Mouse (Mus musculus) liver, embryonic 14.5 days (tissue): Measurements from ENCODE around the gene Ankrd33b. TPM values are rescaled to one million over a fixed set of nuclear protein-coding genes. Genes with fewer than 3 reads are reported as not detected.

Source experiments
- ATAC-seq: fragments of 200-750 bp; cut with Nextera tagmentation; 2 replicates; pipeline ENCODE4 v1.8.0; 2017; ENCODE audit warnings: moderate number of reproducible peaks, mild to moderate bottlenecking, moderate library complexity; ENCODE audit not compliant: insufficient read depth
- DNase-seq, 3 experiments: peaks; one replicate each; pipeline ENCODE4 v3.0.0-alpha.2; 2012 to 2013; ENCODE audit warnings: low read depth in 3 of 3, low spot score in 3 of 3
- H3K27ac ChIP-seq: fragments of 300-500 bp; sonication (generic); 2 replicates; pipeline ENCODE4 v1.5.1; 2014; ENCODE audit warnings: moderate library complexity, mild to moderate bottlenecking, control low read depth, inconsistent platforms
- H3K27me3 ChIP-seq: fragments of 300-500 bp; sonication (generic); 2 replicates; pipeline ENCODE4 v1.6.1; 2014; ENCODE audit warnings: mild to moderate bottlenecking, low read length, moderate library complexity; ENCODE audit not compliant: control insufficient read depth, insufficient read depth
- H3K36me3 ChIP-seq: fragments of 300-500 bp; sonication (generic); replicated peaks from 2 replicates; pipeline ENCODE4 v1.6.1; 2014; ENCODE audit warnings: low read depth; ENCODE audit not compliant: control insufficient read depth, insufficient read depth
- H3K4me1 ChIP-seq, 2 experiments: fragments of 200-500 bp in 1 of 2; fragments of 300-500 bp in 1 of 2; sonication (generic) in 1 of 2; replicated peaks; 2 replicates each; pipeline ENCODE4 v1.6.1; 2012 to 2014; ENCODE audit warnings: antibody characterized with exemption in 1 of 2, inconsistent platforms in 1 of 2, low read length in 1 of 2; ENCODE audit not compliant: control insufficient read depth in 2 of 2, insufficient read depth in 2 of 2
- H3K4me2 ChIP-seq: fragments of 300-500 bp; sonication (generic); 2 replicates; pipeline ENCODE4 v1.6.1; 2014; ENCODE audit warnings: low read depth, mild to moderate bottlenecking, control low read depth, moderate library complexity
- H3K4me3 ChIP-seq, 2 experiments: fragments of 200-500 bp in 1 of 2; fragments of 300-500 bp in 1 of 2; sonication (generic) in 1 of 2; 2 replicates each; pipeline ENCODE4 v1.5.1; 2012 to 2014; ENCODE audit warnings: low read depth in 2 of 2, low read length in 2 of 2, mild to moderate bottlenecking in 2 of 2, control low read depth in 1 of 2, inconsistent platforms in 1 of 2, moderate library complexity in 1 of 2; ENCODE audit not compliant: insufficient read depth in 1 of 2
- H3K9ac ChIP-seq: fragments of 300-500 bp; sonication (generic); replicated peaks from 2 replicates; pipeline ENCODE4 v1.6.1; 2014; ENCODE audit warnings: mild to moderate bottlenecking, control low read depth, moderate library complexity
- H3K9me3 ChIP-seq: fragments of 300-500 bp; sonication (generic); 2 replicates; pipeline ENCODE4 v1.6.1; 2016; ENCODE audit warnings: low read length, mixed read lengths; ENCODE audit not compliant: control insufficient read depth
- CTCF ChIP-seq: IDR thresholded peaks from 2 replicates; pipeline ENCODE4 v1.5.1; 2016; ENCODE audit warnings: antibody characterized with exemption, low read depth, control low read depth
- EP300 ChIP-seq: IDR thresholded peaks from 2 replicates; pipeline ENCODE4 v1.6.1; 2016; ENCODE audit warnings: antibody characterized with exemption, low read depth
- WGBS: fragments of 180-500 bp; shearing (Covaris S2); extraction: QIAGEN DNeasy Blood & Tissue Kit; methylation state at CpG from one replicate; pipeline ENCODE4 v1.1.7; 2014; ENCODE audit not compliant: insufficient replicate concordance; 5-methylcytosine and 5-hydroxymethylcytosine counted together
- polyA plus RNA-seq, 2 experiments: library from polyadenylated mRNA; depleted of rRNA in 1 of 2; stranded (reverse) in 1 of 2; unstranded in 1 of 2; fragments of >200 nt; fragmentation: Nextera tagmentation in 1 of 2; extraction: Ambion mirVana in 1 of 2; gene quantifications; 2 replicates each; pipeline versions ENCODE4 v1.2.1 to v1.2.3; 2012 to 2014

The Ankrd33b gene
- polyA plus RNA-seq, 2 experiments: 0.19 to 0.27 TPM

DNA sequence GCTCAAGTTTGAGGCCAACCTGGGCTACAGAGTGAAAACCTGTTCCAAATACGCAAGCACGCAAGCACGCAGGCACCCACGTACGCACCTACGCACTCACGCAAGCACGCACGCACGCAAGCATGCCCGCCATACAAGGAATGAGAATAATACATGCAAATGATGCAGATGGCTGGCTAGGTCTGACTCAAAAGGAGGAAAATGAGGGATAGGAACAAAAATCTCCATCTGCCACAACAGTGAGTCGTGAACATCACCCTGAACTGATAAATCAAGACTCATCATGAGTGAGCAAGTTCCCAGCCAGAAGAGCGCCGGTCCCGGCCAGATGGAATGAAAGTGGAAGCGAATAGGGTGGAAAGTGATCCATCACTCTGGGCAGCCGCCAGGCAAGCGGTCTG, 22.7 kb downstream of the Ankrd33b start:
- ATAC-seq (no peak), DNase-seq (no peak)
- Histone ChIP-seq H3K9ac (no peak overlapping the region), H3K4me1 (peaks cover 0 to 9% of the 10 kb centered on the region in 2 experiments; a peak in 1 of 4 replicates), H3K27ac (no peak overlapping the region), H3K9me3 (no peaks in the 10 kb centered on the region), H3K4me2 (no peak overlapping the region), H3K27me3 (no peaks in the 10 kb centered on the region), H3K36me3 (no peaks in the 10 kb centered on the region), H3K4me3 (no peak overlapping the region)
- no peak for TF ChIP-seq EP300
- TF ChIP-seq CTCF: no peak
- WGBS: 72% methylated on average over 18 of the region's 18 CpGs

DNA sequence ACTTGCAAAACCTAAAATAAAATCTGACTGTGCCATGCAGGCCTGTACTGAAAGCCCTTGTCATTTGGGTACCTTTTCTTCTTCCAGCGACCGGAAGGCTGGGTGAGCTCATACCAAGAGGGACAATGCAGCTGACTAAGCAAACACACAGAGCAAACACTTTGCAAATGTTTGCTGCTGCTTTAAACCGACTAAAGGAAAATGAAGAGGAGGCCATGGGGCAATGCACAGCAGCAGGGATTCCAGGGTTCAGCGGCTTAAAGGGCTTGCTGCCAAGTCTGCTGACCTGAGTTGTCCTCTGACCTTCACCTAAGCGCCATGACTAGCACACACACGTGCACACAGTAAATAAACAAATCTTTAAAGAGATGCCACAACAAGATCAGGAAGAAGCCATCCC, 23.9 kb downstream of the Ankrd33b start:
- 41% methylated on average over 6 of the region's 6 CpGs for WGBS
- ATAC-seq: peak; percentile 69
- Histone ChIP-seq H3K9me3 (no peaks in the 10 kb centered on the region), H3K27ac (no peak overlapping the region), H3K27me3 (no peaks in the 10 kb centered on the region), H3K36me3 (no peaks in the 10 kb centered on the region), H3K4me1 (peaks cover 0 to 6% of the 10 kb centered on the region in 2 experiments; a peak in 1 of 4 replicates), H3K4me3 (no peak overlapping the region), H3K4me2 (no peak overlapping the region), H3K9ac (no peak overlapping the region)
- DNase-seq: peak in 1 of 3 experiments; percentile 20
- TF ChIP-seq CTCF (no peak), EP300 (no peak)

DNA sequence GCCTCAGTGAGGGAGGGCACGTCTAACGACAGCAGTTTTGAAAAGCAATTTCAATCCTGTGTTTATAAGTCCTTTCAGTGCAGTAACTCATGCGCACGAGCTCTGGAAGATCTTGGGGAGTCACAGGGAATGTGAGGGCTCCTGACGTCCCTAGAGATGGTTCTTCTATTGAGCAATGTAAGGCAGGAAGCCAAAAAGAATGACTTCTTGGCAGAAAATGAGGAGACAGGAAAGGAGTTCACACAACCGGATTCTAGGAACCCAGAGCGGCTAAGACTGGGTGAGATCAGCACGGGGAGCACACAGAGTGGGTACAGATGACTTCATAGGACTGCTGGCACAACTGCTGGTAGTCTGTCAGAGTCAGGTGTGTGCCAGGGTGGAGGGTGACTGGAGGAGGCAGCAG, 25.0 kb downstream of the Ankrd33b start:
- H3K27me3 ChIP-seq: no peaks in the 10 kb centered on the region
- no peak overlapping the region for H3K4me3 ChIP-seq
- H3K36me3 ChIP-seq: no peaks in the 10 kb centered on the region
- TF ChIP-seq CTCF: no peak
- no peak for TF ChIP-seq EP300
- H3K4me2 ChIP-seq: no peak overlapping the region
- WGBS: 31% methylated on average over 8 of the region's 8 CpGs
- DNase-seq (no peak), ATAC-seq (no peak)
- H3K27ac ChIP-seq: no peak overlapping the region
- H3K9ac ChIP-seq: no peak overlapping the region
- peaks cover 0 to 6% of the 10 kb centered on the region in 2 experiments; a peak in 1 of 4 replicates for H3K4me1 ChIP-seq
- H3K9me3 ChIP-seq: no peaks in the 10 kb centered on the region

DNA sequence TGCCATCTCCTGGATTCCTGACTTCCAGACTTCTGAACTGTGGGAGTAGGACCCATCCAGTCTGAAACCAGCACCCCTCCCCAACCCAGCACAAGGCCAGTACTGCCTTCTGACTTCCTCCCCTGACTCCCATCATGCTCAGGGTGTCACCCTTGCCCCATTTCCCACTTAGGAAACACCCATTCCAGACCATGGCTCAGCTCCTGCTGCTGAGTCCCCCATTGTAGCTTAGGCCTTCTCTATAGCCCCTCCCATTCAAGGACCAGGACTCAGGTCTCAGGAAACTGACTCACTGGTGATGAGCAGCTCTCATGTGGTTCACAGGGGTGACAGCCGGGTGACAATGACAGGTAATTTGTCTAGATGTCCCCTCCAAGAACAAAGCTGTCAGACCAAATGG, 25.5 kb downstream of the Ankrd33b start:
- DNase-seq: no peak
- Histone ChIP-seq H3K36me3 (no peaks in the 10 kb centered on the region), H3K27ac (no peak overlapping the region), H3K4me2 (no peak overlapping the region), H3K9me3 (no peaks in the 10 kb centered on the region), H3K9ac (no peak overlapping the region), H3K4me3 (no peak overlapping the region), H3K27me3 (no peaks in the 10 kb centered on the region), H3K4me1 (peaks cover 0 to 6% of the 10 kb centered on the region in 2 experiments; a peak in 1 of 4 replicates)
- ATAC-seq: no peak
- 41% methylated on average over 1 of the region's 1 CpGs for WGBS
- TF ChIP-seq EP300 (no peak), CTCF (0 out of 2 replicates have a peak, but pooled peaks have one; percentile 13)

DNA sequence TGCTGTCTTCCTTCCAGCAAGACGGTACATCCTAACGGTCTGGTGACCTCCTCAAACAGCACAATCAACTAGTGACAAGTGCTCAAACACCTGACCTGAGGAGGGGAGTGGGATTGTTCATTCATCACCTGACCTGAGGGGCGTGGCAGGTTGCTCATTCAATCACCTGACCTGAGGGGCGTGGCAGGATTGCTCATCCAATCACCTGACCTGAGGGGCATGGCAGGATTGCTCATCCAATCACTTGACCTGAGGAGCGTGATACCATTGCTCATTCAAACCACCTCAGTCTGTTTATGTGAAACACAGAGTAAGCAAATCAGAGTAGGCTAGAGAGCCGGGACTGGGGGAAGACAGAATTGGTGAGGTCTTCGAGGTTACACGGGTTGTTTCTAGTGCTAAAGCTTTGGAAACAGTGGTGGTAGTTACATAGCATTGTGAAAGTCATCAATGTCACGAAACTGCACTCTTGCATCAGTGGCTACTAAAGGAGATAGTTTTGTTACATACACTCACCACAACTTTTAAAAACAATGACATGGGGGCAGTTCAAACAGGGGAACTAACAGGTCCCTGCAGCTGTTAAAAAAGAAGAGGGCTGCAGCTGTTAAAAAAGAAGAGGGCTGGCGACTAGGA, 28.8 kb downstream of the Ankrd33b start:
- no peak overlapping the region for H3K9ac ChIP-seq
- no peak overlapping the region for H3K4me2 ChIP-seq
- peaks cover 0 to 3% of the 10 kb centered on the region in 2 experiments; a peak in 1 of 4 replicates for H3K4me1 ChIP-seq
- DNase-seq (no peak), ATAC-seq (no peak)
- no peak for TF ChIP-seq EP300
- TF ChIP-seq CTCF: no peak
- no peak overlapping the region for H3K27ac ChIP-seq
- H3K9me3 ChIP-seq: no peaks in the 10 kb centered on the region
- no peaks in the 10 kb centered on the region for H3K36me3 ChIP-seq
- WGBS: 53% methylated on average over 10 of the region's 10 CpGs
- H3K27me3 ChIP-seq: no peaks in the 10 kb centered on the region
- no peak overlapping the region for H3K4me3 ChIP-seq
